Mouse (Mus musculus) forebrain, embryonic 16.5 days (tissue): ENCODE measurements around the gene Impg2. TPM values are rescaled to one million over a fixed set of nuclear protein-coding genes. Genes with fewer than 3 reads are reported as not detected.
A peak's percentile ranks its signal among the peaks of the same experiment; 100 is the strongest.

Source experiments
- ATAC-seq: fragments of 200-750 bp; cut with Nextera tagmentation; 2 replicates; pipeline ENCODE4 v1.8.0; 2017; ENCODE audit warnings: mild to moderate bottlenecking, moderate library complexity
- H3K27ac ChIP-seq: fragments of 300-500 bp; sonication (generic); 2 replicates; pipeline ENCODE4 v1.5.1; 2014; ENCODE audit warnings: low read length, control low read depth
- H3K27me3 ChIP-seq: fragments of 300-500 bp; sonication (generic); replicated peaks from 2 replicates; pipeline ENCODE4 v1.6.1; 2014; ENCODE audit warnings: low read length; ENCODE audit not compliant: control insufficient read depth, insufficient read depth
- H3K36me3 ChIP-seq: fragments of 300-500 bp; sonication (generic); 2 replicates; pipeline ENCODE4 v1.6.1; 2014; ENCODE audit not compliant: control insufficient read depth, insufficient read depth
- H3K4me1 ChIP-seq: fragments of 300-500 bp; sonication (generic); replicated peaks from 2 replicates; pipeline ENCODE4 v1.6.1; 2014; ENCODE audit warnings: low read length; ENCODE audit not compliant: control insufficient read depth, insufficient read depth
- H3K4me2 ChIP-seq: fragments of 300-500 bp; sonication (generic); 2 replicates; pipeline ENCODE4 v1.6.1; 2014; ENCODE audit warnings: mild to moderate bottlenecking, low read length, control low read depth
- H3K4me3 ChIP-seq: fragments of 300-500 bp; sonication (generic); replicated peaks from 2 replicates; pipeline ENCODE4 v1.5.1; 2014; ENCODE audit warnings: mild to moderate bottlenecking, low read length, control low read depth
- H3K9ac ChIP-seq: fragments of 300-500 bp; sonication (generic); replicated peaks from 2 replicates; pipeline ENCODE4 v1.6.1; 2014; ENCODE audit warnings: low read depth, low read length, control low read depth
- H3K9me3 ChIP-seq: fragments of 300-500 bp; sonication (generic); 2 replicates; pipeline ENCODE4 v1.6.1; 2016; ENCODE audit warnings: low read length; ENCODE audit not compliant: control insufficient read depth
- WGBS: fragments of 180-500 bp; shearing (Covaris S2); extraction: QIAGEN DNeasy Blood & Tissue Kit; methylation state at CpG from one replicate; pipeline ENCODE4 v1.1.7; 2014; 5-methylcytosine and 5-hydroxymethylcytosine counted together
- polyA plus RNA-seq: library from polyadenylated mRNA; unstranded; fragments of >200 nt; fragmentation: Nextera tagmentation; extraction: Ambion mirVana; gene quantifications from 2 replicates; pipeline ENCODE4 v1.2.1, GENCODE M21; 2015

The Impg2 gene
- polyA plus RNA-seq, 1 experiment from 2014 or later = 0.23 TPM

DNA sequence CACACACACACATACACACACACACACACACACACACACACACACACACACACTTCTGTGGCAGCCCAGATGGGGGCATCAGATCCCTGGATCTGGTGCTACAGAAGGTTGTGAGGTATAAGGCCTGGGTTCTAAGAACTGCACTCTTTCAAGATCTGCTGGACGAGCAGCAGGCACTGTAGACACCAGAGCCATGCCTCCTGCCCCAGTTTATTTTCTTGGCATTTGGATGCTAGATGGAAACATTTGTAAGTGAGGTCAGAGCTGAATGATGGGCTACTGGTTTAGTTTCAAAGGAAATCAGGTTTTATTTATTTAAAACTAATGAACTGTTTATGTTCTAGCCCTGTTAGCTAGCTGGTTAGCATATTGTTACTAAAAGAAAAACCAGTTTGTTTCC is 90.8 kb downstream of the Impg2 start:
- 25% methylated on average over 1 of the region's 1 CpGs for WGBS
- Histone ChIP-seq H3K27ac (no peak overlapping the region), H3K9ac (no peak overlapping the region), H3K4me3 (no peak overlapping the region), H3K36me3 (no peaks in the 10 kb centered on the region), H3K9me3 (no peaks in the 10 kb centered on the region), H3K4me1 (no peaks in the 10 kb centered on the region; the same call in 1 of the 2 replicates), H3K27me3 (no peaks in the 10 kb centered on the region), H3K4me2 (no peak overlapping the region)
- ATAC-seq = peak; percentile 68

DNA sequence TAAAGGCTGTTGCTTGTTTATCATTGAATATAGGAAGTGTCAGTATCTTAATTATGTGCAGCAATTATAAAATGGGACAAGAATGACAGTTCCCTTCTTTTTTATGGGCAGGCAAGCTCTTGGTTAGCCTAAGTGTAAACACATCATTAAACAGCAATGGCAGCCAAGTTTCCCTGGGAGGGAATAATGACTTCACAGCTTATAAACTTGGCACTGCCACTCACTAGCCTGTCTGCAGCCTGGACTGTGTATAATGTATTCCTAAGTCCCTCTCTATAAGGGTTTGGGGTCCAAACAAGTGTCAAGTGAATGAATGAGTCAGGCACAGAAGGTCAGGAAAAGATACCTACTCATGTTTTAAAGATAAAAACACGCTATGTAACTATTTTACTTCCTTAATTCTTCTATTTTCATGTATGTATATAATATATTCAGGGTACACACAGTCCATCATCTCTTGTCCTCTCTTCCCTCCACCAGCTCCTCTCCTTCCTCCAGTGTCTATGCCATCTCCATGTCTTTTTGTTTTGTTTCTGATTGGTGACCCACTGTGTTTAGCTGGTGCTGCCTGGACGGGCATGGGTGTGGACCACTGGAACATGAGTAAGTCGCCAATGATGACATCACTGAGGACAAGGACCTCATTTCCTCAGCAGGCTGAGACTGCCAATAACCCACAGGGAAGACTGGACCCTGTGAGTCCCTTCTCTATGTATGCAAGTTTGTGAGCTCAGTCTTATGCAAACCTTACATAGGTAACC is 92.0 kb downstream of the Impg2 start:
- no peak overlapping the region for H3K4me3 ChIP-seq
- ATAC-seq = peak; percentile 98
- H3K9me3 ChIP-seq = no peaks in the 10 kb centered on the region
- 60% methylated on average over 3 of the region's 3 CpGs for WGBS
- no peaks in the 10 kb centered on the region for H3K27me3 ChIP-seq
- H3K4me2 ChIP-seq = no peak overlapping the region
- no peak overlapping the region for H3K27ac ChIP-seq
- no peaks in the 10 kb centered on the region for H3K36me3 ChIP-seq
- no peaks in the 10 kb centered on the region; the same call in 1 of the 2 replicates for H3K4me1 ChIP-seq
- no peak overlapping the region for H3K9ac ChIP-seq

DNA sequence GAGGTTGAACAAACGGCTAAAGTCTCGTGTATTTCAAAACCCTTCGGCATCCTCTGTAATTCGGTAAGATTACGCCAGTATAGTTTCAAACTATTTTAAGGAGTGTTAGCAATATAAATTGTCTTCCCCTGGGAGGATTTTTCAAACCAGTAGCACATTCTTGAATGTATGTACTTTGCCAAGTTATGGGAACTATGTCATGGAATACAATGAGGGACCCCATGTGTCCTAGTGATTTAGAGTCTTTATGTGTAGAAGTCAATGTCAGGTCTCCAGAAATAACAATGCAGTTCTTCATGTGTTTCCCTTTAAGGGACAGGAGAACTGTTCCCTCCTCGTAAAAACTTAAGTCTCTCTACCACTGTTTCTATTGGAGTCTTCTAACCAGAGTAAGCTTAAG is 94.1 kb downstream of the Impg2 start:
- Histone ChIP-seq H3K4me1 (no peaks in the 10 kb centered on the region; the same call in 1 of the 2 replicates), H3K27me3 (no peaks in the 10 kb centered on the region), H3K9me3 (no peaks in the 10 kb centered on the region), H3K4me3 (no peak overlapping the region), H3K27ac (no peak overlapping the region), H3K9ac (no peak overlapping the region), H3K4me2 (no peak overlapping the region), H3K36me3 (no peaks in the 10 kb centered on the region)
- 94% methylated on average over 6 of the region's 6 CpGs for WGBS
- ATAC-seq = no peak

DNA sequence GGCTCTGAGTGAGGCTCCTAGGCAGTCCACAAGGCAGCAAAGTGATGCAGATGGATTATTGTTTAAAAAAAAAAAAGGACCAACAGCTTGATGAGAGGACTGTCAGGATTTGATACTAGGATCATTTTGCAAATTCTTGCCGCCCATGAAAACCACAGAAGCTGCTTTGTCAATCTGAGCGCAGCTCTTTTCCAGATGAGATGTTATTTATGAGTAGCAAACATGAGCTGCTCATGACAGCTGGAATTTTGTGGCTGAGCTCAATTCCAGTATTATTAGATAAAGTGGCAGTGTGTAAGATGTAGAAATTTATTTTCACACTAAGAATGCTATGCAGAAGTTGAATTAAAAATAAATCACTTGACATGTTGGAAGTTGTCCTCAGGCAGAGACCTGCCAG is 94.7 kb downstream of the Impg2 start:
- Histone ChIP-seq H3K4me3 (no peak overlapping the region), H3K4me1 (no peaks in the 10 kb centered on the region; the same call in 1 of the 2 replicates), H3K9me3 (no peaks in the 10 kb centered on the region), H3K27ac (no peak overlapping the region), H3K4me2 (no peak overlapping the region), H3K9ac (no peak overlapping the region), H3K36me3 (no peaks in the 10 kb centered on the region), H3K27me3 (no peaks in the 10 kb centered on the region)
- WGBS = 85% methylated on average over 2 of the region's 2 CpGs
- ATAC-seq = no peak

DNA sequence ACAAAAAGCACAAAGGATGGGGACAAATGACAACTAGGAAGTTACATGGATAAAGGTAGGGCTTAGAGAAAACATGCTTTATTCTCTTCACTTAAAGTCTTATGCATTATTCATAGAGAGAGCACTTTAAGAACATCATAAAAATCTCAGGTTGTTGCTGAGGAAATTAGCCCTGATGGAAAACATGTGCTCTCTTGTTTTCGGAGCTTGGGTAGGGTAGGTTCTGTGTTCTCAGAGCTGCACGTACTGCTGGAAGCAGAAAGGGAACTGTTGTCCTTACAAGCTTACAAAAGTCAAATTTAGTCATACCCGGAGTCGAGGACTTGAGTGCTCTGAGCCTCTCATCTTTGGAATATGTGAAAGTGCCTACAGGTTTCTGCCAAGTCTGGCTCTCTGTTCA is 98.9 kb downstream of the Impg2 start:
- Histone ChIP-seq H3K4me3 (no peak overlapping the region), H3K4me1 (no peaks in the 10 kb centered on the region), H3K4me2 (no peak overlapping the region), H3K9ac (no peak overlapping the region), H3K9me3 (no peaks in the 10 kb centered on the region), H3K27me3 (no peaks in the 10 kb centered on the region), H3K27ac (no peak overlapping the region), H3K36me3 (no peaks in the 10 kb centered on the region)
- 77% methylated on average over 4 of the region's 4 CpGs for WGBS
- no peak for ATAC-seq

DNA sequence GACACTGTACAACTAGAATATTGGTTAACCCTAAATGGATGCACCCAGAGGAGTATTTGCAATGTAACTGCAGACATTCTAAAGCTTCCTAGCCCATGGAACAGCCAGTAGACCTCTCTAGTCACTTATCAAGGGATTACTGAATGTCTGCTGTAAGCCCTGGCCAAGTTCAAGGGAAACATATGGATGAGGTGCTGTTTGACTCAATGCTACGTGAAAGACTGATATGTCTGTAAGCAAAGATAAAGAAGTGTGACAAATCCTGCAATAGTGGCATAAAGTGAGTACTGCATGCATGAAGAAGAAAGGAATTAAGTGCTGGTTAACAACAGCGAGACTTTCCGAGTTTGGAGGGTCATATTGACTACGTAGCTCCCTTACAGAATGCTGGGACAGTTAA is 100.1 kb downstream of the Impg2 start:
- H3K27ac ChIP-seq = no peak overlapping the region
- no peaks in the 10 kb centered on the region for H3K27me3 ChIP-seq
- H3K4me1 ChIP-seq = no peaks in the 10 kb centered on the region
- H3K4me2 ChIP-seq = no peak overlapping the region
- no peak for ATAC-seq
- no peak overlapping the region for H3K9ac ChIP-seq
- H3K4me3 ChIP-seq = no peak overlapping the region
- no peaks in the 10 kb centered on the region for H3K36me3 ChIP-seq
- 87% methylated on average over 4 of the region's 4 CpGs for WGBS
- no peaks in the 10 kb centered on the region for H3K9me3 ChIP-seq

DNA sequence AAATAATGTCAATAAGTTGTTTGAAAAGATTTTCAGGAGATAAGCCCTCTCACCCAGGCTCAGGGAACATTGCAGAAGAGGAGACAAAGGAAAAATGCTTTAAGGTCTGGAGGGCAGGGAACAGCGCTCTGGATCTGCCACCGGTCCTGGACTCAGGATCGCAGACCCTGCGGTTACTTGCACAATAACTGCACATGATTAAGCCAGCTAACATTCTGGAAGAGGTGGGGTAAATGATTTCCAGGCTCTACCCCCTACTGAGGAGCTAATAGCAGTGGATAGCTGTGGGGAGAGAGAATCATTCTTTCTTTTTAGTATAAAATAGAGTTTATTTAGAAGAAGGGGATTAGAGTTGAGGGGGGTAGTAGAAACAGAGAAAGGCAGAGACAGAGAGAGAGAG is 103.5 kb downstream of the Impg2 start:
- WGBS = 34% methylated on average over 4 of the region's 4 CpGs
- ATAC-seq = no peak

DNA sequence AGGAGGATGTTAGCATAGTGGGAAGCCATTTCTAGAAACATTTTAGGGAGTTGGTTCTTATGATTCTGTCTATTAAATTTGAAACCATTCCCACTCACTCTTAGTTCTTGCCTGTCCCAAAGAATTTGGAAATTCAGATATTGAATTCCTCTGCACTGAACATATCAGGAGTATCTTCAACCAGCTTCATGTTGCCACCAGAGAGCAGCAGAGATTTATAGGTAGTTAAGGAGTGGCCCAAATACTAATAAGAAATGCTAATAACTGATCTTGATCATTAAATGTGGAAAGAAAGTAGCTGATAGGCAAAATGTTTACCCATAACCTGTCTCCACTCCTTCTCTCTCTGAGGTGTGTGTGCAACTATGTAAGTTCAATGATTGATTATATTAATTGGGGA is 107.2 kb downstream of the Impg2 start:
- no peaks in the 10 kb centered on the region for H3K4me1 ChIP-seq
- no peaks in the 10 kb centered on the region for H3K27me3 ChIP-seq
- no peak overlapping the region for H3K27ac ChIP-seq
- H3K9me3 ChIP-seq = no peaks in the 10 kb centered on the region
- no peak overlapping the region for H3K9ac ChIP-seq
- H3K4me2 ChIP-seq = no peak overlapping the region
- no peak overlapping the region for H3K4me3 ChIP-seq
- no peak for ATAC-seq
- H3K36me3 ChIP-seq = no peaks in the 10 kb centered on the region

More for the DNA sequence above, 103.5 kb downstream of the Impg2 start:
- no peak overlapping the region for H3K4me3 ChIP-seq
- no peaks in the 10 kb centered on the region for H3K27me3 ChIP-seq
- no peaks in the 10 kb centered on the region for H3K9me3 ChIP-seq
- H3K4me1 ChIP-seq = no peaks in the 10 kb centered on the region
- no peak overlapping the region for H3K9ac ChIP-seq
- no peak overlapping the region for H3K4me2 ChIP-seq
- H3K36me3 ChIP-seq = no peaks in the 10 kb centered on the region
- no peak overlapping the region for H3K27ac ChIP-seq
